Mouse (Mus musculus): ENCODE measurements around the gene Cox19. TPM values are rescaled to one million over a fixed set of nuclear protein-coding genes. Genes with fewer than 3 reads are reported as not detected.
"Not testable (repeated sequence)": the region's sequence is repeated elsewhere in the genome, so short reads cannot be mapped to it uniquely, and the experiment has no call there.

The Cox19 gene
- total and polyA plus RNA-seq, 2 experiments from 2014 or later = 79.4 to 95.5 TPM

GRCm38 (mm10) chr5:139394399-139394798 lies 43.2 kb upstream of the Cox19 start:
- H3K9ac ChIP-seq (replicated peaks; ENCODE audit: low read length, poor library complexity, severe bottlenecking) = no peak overlapping the region
- WGBS = 54% methylated on average over 7 of the region's 7 CpGs

GRCm38 (mm10) chr5:139393197-139393588 lies 42.0 kb upstream of the Cox19 start:
- ATAC-seq (ENCODE audit: low FRiP score) = no peak

More at GRCm38 (mm10) chr5:139394399-139394798, 43.2 kb upstream of the Cox19 start:
- no peak for ATAC-seq (ENCODE audit: low FRiP score)
- no peak for DNase-seq (ENCODE audit: low spot score)
- peaks cover 3% of the 10 kb centered on the region; the same call in 1 of the 2 replicates for H3K36me3 ChIP-seq (ENCODE audit: insufficient read depth, low read length)
- H3K9me3 ChIP-seq (ENCODE audit: low read length) = no peaks in the 10 kb centered on the region
- no peaks in the 10 kb centered on the region; the same call in 1 of the 2 replicates for H3K4me1 ChIP-seq (ENCODE audit: insufficient read depth, low read length)
- H3K27me3 ChIP-seq (ENCODE audit: insufficient read depth, low read length) = no peaks in the 10 kb centered on the region
- no peak overlapping the region for H3K4me3 ChIP-seq (ENCODE audit: low read depth, low read length)
- no peak for TF ChIP-seq CTCF (IDR thresholded peaks at IDR 0.05)
- H3K4me2 ChIP-seq (ENCODE audit: low read depth, low read length, poor library complexity, severe bottlenecking) = no peak overlapping the region
- no peak overlapping the region for H3K27ac ChIP-seq (ENCODE audit: low read depth, low read length)

GRCm38 (mm10) chr5:139392219-139393196 lies 41.3 kb upstream of the Cox19 start:
- H3K27me3 ChIP-seq (ENCODE audit: insufficient read depth, low read length) = no peaks in the 10 kb centered on the region
- 92% methylated on average over 37 of the region's 37 CpGs for WGBS
- H3K27ac ChIP-seq (ENCODE audit: low read depth, low read length) = no peak overlapping the region
- TF ChIP-seq CTCF (IDR thresholded peaks at IDR 0.05) = no peak
- H3K36me3 ChIP-seq (ENCODE audit: insufficient read depth, low read length) = peaks cover 3% of the 10 kb centered on the region; the same call in 1 of the 2 replicates
- ATAC-seq (ENCODE audit: low FRiP score) (no peak), DNase-seq (ENCODE audit: low spot score) (no peak)
- H3K4me3 ChIP-seq (ENCODE audit: low read depth, low read length) = no peak overlapping the region
- H3K4me1 ChIP-seq (ENCODE audit: insufficient read depth, low read length) = no peaks in the 10 kb centered on the region; the same call in 1 of the 2 replicates
- no peak overlapping the region for H3K4me2 ChIP-seq (ENCODE audit: low read depth, low read length, poor library complexity, severe bottlenecking)
- H3K9me3 ChIP-seq (ENCODE audit: low read length) = no peaks in the 10 kb centered on the region
- no peak overlapping the region for H3K9ac ChIP-seq (replicated peaks; ENCODE audit: low read length, poor library complexity, severe bottlenecking)

More at GRCm38 (mm10) chr5:139393197-139393588, 42.0 kb upstream of the Cox19 start:
- peaks cover 3% of the 10 kb centered on the region; the same call in 1 of the 2 replicates for H3K36me3 ChIP-seq (ENCODE audit: insufficient read depth, low read length)
- DNase-seq (ENCODE audit: low spot score) = no peak
- no peaks in the 10 kb centered on the region; the same call in 1 of the 2 replicates for H3K4me1 ChIP-seq (ENCODE audit: insufficient read depth, low read length)
- TF ChIP-seq CTCF (IDR thresholded peaks at IDR 0.05) = no peak
- no peaks in the 10 kb centered on the region for H3K9me3 ChIP-seq (ENCODE audit: low read length)
- 87% methylated on average over 16 of the region's 16 CpGs for WGBS
- H3K27ac ChIP-seq (ENCODE audit: low read depth, low read length) = no peak overlapping the region
- no peak overlapping the region for H3K9ac ChIP-seq (replicated peaks; ENCODE audit: low read length, poor library complexity, severe bottlenecking)
- no peak overlapping the region for H3K4me3 ChIP-seq (ENCODE audit: low read depth, low read length)
- H3K4me2 ChIP-seq (ENCODE audit: low read depth, low read length, poor library complexity, severe bottlenecking) = no peak overlapping the region
- H3K27me3 ChIP-seq (ENCODE audit: insufficient read depth, low read length) = no peaks in the 10 kb centered on the region

- H3K27me3 ChIP-seq (ENCODE audit: insufficient read depth, low read length) = no peaks in the 10 kb centered on the region
- H3K4me3 ChIP-seq (ENCODE audit: low read depth, low read length) = no peak overlapping the region
- no peak overlapping the region for H3K9ac ChIP-seq (replicated peaks; ENCODE audit: low read length, poor library complexity, severe bottlenecking)
- H3K36me3 ChIP-seq (ENCODE audit: insufficient read depth, low read length) = peaks cover 3% of the 10 kb centered on the region; the same call in 1 of the 2 replicates
- TF ChIP-seq CTCF (IDR thresholded peaks at IDR 0.05) = no peak
- peak overlapping the region; percentile 2; the same call in 1 of the 2 replicates for H3K27ac ChIP-seq (ENCODE audit: low read depth, low read length)
- no peaks in the 10 kb centered on the region for H3K9me3 ChIP-seq (ENCODE audit: low read length)
- DNase-seq (ENCODE audit: low spot score) = peak; percentile 55
- H3K4me1 ChIP-seq (ENCODE audit: insufficient read depth, low read length) = no peaks in the 10 kb centered on the region; the same call in 1 of the 2 replicates
- H3K4me2 ChIP-seq (ENCODE audit: low read depth, low read length, poor library complexity, severe bottlenecking) = no peak overlapping the region
- 56% methylated on average over 11 of the region's 11 CpGs for WGBS
- ATAC-seq (ENCODE audit: low FRiP score) = no peak
These were observed 40.2 kb upstream of the Cox19 start for GRCm38 (mm10) chr5:139391309-139391990.

- H3K27ac ChIP-seq (ENCODE audit: low read depth, low read length); H3K9ac ChIP-seq (replicated peaks; ENCODE audit: low read length, poor library complexity, severe bottlenecking); H3K4me3 ChIP-seq (ENCODE audit: low read depth, low read length); DNase-seq (ENCODE audit: low spot score); H3K4me1 ChIP-seq (ENCODE audit: insufficient read depth, low read length); H3K4me2 ChIP-seq (ENCODE audit: low read depth, low read length, poor library complexity, severe bottlenecking); H3K9me3 ChIP-seq (ENCODE audit: low read length); ATAC-seq (ENCODE audit: low FRiP score); H3K36me3 ChIP-seq (ENCODE audit: insufficient read depth, low read length); H3K27me3 ChIP-seq (ENCODE audit: insufficient read depth, low read length): not testable (repeated sequence)
- 78% methylated on average over 5 of the region's 5 CpGs for WGBS
These were observed 39.3 kb upstream of the Cox19 start for GRCm38 (mm10) chr5:139390324-139391119.

All from midbrain, postnatal 0 days (tissue).